In the genomic region with DNA sequence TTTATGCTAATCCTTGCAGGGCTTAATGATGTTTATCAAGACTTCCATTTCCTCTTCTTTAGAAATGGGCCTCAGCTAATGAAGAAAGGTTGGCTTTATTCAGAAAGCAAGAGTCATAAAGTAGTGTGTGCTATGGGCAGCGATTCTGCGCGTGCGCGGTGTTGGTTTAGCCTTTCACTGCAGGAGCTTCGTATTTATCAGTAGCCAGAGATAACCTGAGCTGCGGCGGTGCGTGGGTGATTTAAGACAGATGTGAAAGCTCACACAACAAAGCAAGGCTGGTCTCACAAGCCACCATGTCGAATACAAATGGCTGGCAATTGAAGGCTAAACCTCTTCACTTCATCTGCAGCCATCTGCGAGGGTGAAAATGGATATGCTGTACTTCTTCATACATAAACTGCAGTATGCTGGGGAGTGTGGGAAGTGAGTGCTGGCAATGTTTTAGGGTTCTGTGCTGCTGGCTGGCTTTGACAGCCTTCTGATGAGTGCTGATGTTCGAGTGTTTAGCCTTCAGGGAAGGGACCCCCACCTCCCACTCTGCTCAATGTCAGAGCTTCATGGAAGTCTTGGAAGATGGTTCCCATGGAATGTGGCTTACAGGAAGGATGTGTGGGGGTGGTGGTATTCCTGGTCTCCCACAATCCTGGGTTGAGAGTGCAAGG, we compare ENCODE assay signal across 8 mouse cellular contexts.
DNase-seq lines count a peak whose midpoint lies in the region; ATAC-seq and TF ChIP-seq lines count a peak whose summit lies in the region.

No protein-coding gene starts in this region.

- no peak for DNase-seq in heart, postnatal 14 days
- DNase-seq in midbrain, embryonic 10.5 days (ENCODE audit: low spot score): no peak
- peak; percentile 40 for DNase-seq in hindbrain, postnatal 0 days (ENCODE audit: low spot score)
- DNase-seq in thymus, adult 2 months: no peak
- no peak for DNase-seq in thymus, postnatal 36 days

- H3K9me3 ChIP-seq in heart, embryonic 13.5 days: peaks cover 5% of the 10 kb centered on the region; the same call in 1 of the 2 replicates
- no peaks in the 10 kb centered on the region for H3K9me3 ChIP-seq in midbrain, embryonic 10.5 days (replicated peaks)
- H3K9me3 ChIP-seq in midbrain, embryonic 15.5 days: no peaks in the 10 kb centered on the region
- no peaks in the 10 kb centered on the region for H3K9me3 ChIP-seq in hindbrain, postnatal 0 days (ENCODE audit: low read length)
- peaks cover 4% of the 10 kb centered on the region; the same call in 1 of the 2 replicates for H3K9me3 ChIP-seq in stomach, embryonic 14.5 days (ENCODE audit: control insufficient read depth, low read depth, low read length)

- H3K4me1 ChIP-seq in heart, embryonic 13.5 days: peaks cover 48% of the 10 kb centered on the region
- H3K4me1 ChIP-seq in midbrain, embryonic 10.5 days: peaks cover 14% of the 10 kb centered on the region
- peaks cover 3% of the 10 kb centered on the region; the same call in 1 of the 2 replicates for H3K4me1 ChIP-seq in midbrain, embryonic 15.5 days
- no peaks in the 10 kb centered on the region for H3K4me1 ChIP-seq in hindbrain, postnatal 0 days (ENCODE audit: insufficient read depth, low read length)
- peaks cover 29% of the 10 kb centered on the region for H3K4me1 ChIP-seq in stomach, embryonic 14.5 days (ENCODE audit: control insufficient read depth, insufficient read depth, low read length)
- no peaks in the 10 kb centered on the region for H3K4me1 ChIP-seq in thymus, adult 2 months (replicated peaks; ENCODE audit: control insufficient read depth, insufficient read depth, low read length)

- ATAC-seq in heart, embryonic 13.5 days (ENCODE audit: extremely low read depth, insufficient number of reproducible peaks, low FRiP score, low TSS enrichment): peak; percentile 25; the same call in 1 of the 2 replicates
- no peak for ATAC-seq in midbrain, embryonic 15.5 days (replicated peaks)
- ATAC-seq in hindbrain, postnatal 0 days: no peak
- ATAC-seq in stomach, embryonic 14.5 days (ENCODE audit: insufficient number of reproducible peaks, insufficient read depth, low FRiP score, low read depth): peak; percentile 34; the same call in 1 of the 2 replicates

- no peak for TF ChIP-seq POLR2A in thymus, adult 2 months (IDR thresholded peaks at IDR 0.05; ENCODE audit: control insufficient read depth, extremely low read depth, insufficient read depth, low read length, poor library complexity)

- H3K9ac ChIP-seq in heart, embryonic 13.5 days: no peak overlapping the region
- no peak overlapping the region for H3K9ac ChIP-seq in midbrain, embryonic 15.5 days
- no peak overlapping the region for H3K9ac ChIP-seq in hindbrain, postnatal 0 days (replicated peaks; ENCODE audit: low read length)
- no peak overlapping the region for H3K9ac ChIP-seq in stomach, embryonic 14.5 days (replicated peaks; ENCODE audit: low read depth, low read length)

- H3K36me3 ChIP-seq in heart, embryonic 13.5 days: peaks cover 18% of the 10 kb centered on the region
- H3K36me3 ChIP-seq in midbrain, embryonic 10.5 days: 0 out of 2 replicates have a peak, but pooled peaks cover 4% of the 10 kb centered on the region
- H3K36me3 ChIP-seq in midbrain, embryonic 15.5 days (replicated peaks): no peaks in the 10 kb centered on the region
- no peaks in the 10 kb centered on the region for H3K36me3 ChIP-seq in hindbrain, postnatal 0 days (ENCODE audit: insufficient read depth, low read length)
- H3K36me3 ChIP-seq in stomach, embryonic 14.5 days (ENCODE audit: control insufficient read depth, insufficient read depth, low read length): peaks cover 13% of the 10 kb centered on the region
- H3K36me3 ChIP-seq in thymus, adult 2 months (ENCODE audit: control insufficient read depth, insufficient read depth, low read length): no peaks in the 10 kb centered on the region

- intact Hi-C loops in heart, postnatal 14 days (cut with DNase I): loop anchor here (5.0 kb wide), 2 partner anchors 76 to 136 kb away; no protein-coding TSS in a partner anchor

- no peak overlapping the region for H3K4me3 ChIP-seq in heart, embryonic 13.5 days
- no peak overlapping the region for H3K4me3 ChIP-seq in midbrain, embryonic 10.5 days
- no peak overlapping the region for H3K4me3 ChIP-seq in midbrain, embryonic 15.5 days
- no peak overlapping the region for H3K4me3 ChIP-seq in hindbrain, postnatal 0 days (ENCODE audit: low read length)
- no peak overlapping the region for H3K4me3 ChIP-seq in stomach, embryonic 14.5 days (ENCODE audit: low read depth, low read length)
- no peak overlapping the region for H3K4me3 ChIP-seq in thymus, adult 2 months (ENCODE audit: control insufficient read depth, insufficient read depth, low read length)

- H3K27me3 ChIP-seq in heart, embryonic 13.5 days (replicated peaks): no peaks in the 10 kb centered on the region
- H3K27me3 ChIP-seq in midbrain, embryonic 10.5 days (ENCODE audit: low read depth, poor library complexity, severe bottlenecking): no peaks in the 10 kb centered on the region
- no peaks in the 10 kb centered on the region for H3K27me3 ChIP-seq in midbrain, embryonic 15.5 days (replicated peaks)
- no peaks in the 10 kb centered on the region for H3K27me3 ChIP-seq in hindbrain, postnatal 0 days (ENCODE audit: insufficient read depth, low read length)
- no peaks in the 10 kb centered on the region for H3K27me3 ChIP-seq in stomach, embryonic 14.5 days (ENCODE audit: control insufficient read depth, insufficient read depth, low read length)
- H3K27me3 ChIP-seq in thymus, adult 2 months (ENCODE audit: control insufficient read depth, insufficient read depth, low read length): no peaks in the 10 kb centered on the region

- peak overlapping the region; percentile 84 for H3K27ac ChIP-seq in heart, embryonic 13.5 days (replicated peaks)
- peak overlapping the region; percentile 52; the same call in 1 of the 2 replicates for H3K27ac ChIP-seq in midbrain, embryonic 10.5 days (replicated peaks)
- H3K27ac ChIP-seq in midbrain, embryonic 15.5 days: no peak overlapping the region
- peak overlapping the region; percentile 23; the same call in 1 of the 2 replicates for H3K27ac ChIP-seq in hindbrain, postnatal 0 days
- H3K27ac ChIP-seq in stomach, embryonic 14.5 days (ENCODE audit: low read length): peak overlapping the region; percentile 80
- H3K27ac ChIP-seq in thymus, adult 2 months (ENCODE audit: control insufficient read depth, insufficient read depth, low read length): no peak overlapping the region

- WGBS in heart, embryonic 13.5 days: 31% methylated on average over 12 of the region's 12 CpGs
- 85% methylated on average over 12 of the region's 12 CpGs for WGBS in midbrain, embryonic 10.5 days
- WGBS in midbrain, embryonic 15.5 days: 68% methylated on average over 12 of the region's 12 CpGs
- WGBS in hindbrain, postnatal 0 days: 71% methylated on average over 12 of the region's 12 CpGs
- 31% methylated on average over 12 of the region's 12 CpGs for WGBS in stomach, embryonic 14.5 days
- WGBS in thymus, adult 2 months: 94% methylated on average over 12 of the region's 12 CpGs

- no peak for TF ChIP-seq CTCF in hindbrain, postnatal 0 days (IDR thresholded peaks at IDR 0.05; ENCODE audit: low read depth)
- TF ChIP-seq CTCF in thymus, adult 2 months (IDR thresholded peaks at IDR 0.05; ENCODE audit: borderline replicate concordance, control insufficient read depth, extremely low read depth, insufficient read depth, low read length, poor library complexity): no peak

- H3K4me2 ChIP-seq in heart, embryonic 13.5 days: peak overlapping the region; percentile 53
- H3K4me2 ChIP-seq in midbrain, embryonic 15.5 days: no peak overlapping the region
- no peak overlapping the region for H3K4me2 ChIP-seq in hindbrain, postnatal 0 days (ENCODE audit: low read depth, low read length)
- no peak overlapping the region for H3K4me2 ChIP-seq in stomach, embryonic 14.5 days (replicated peaks; ENCODE audit: low read depth, low read length)

Comparison
In these comparisons a context has a peak if more than half of its experiments do, and no peak if none do; other contexts are left out.
1. H3K27ac ChIP-seq: peak in heart, embryonic 13.5 days (single experiment), midbrain, embryonic 10.5 days (single experiment), hindbrain, postnatal 0 days (single experiment) and stomach, embryonic 14.5 days (single experiment); none in midbrain, embryonic 15.5 days (single experiment) and thymus, adult 2 months (single experiment).
2. ATAC-seq: peak in heart, embryonic 13.5 days (single experiment) and stomach, embryonic 14.5 days (single experiment); none in midbrain, embryonic 15.5 days (single experiment) and hindbrain, postnatal 0 days (single experiment).